Mouse (Mus musculus) skeletal muscle tissue, postnatal 0 days (tissue): Measurements from ENCODE around the gene Ncam2. TPM values are rescaled to one million over a fixed set of nuclear protein-coding genes. Genes with fewer than 3 reads are reported as not detected.

Experiments used
- polyA plus RNA-seq: library from polyadenylated mRNA; unstranded; fragments of >200 nt; fragmentation: Nextera tagmentation; extraction: Ambion mirVana; gene quantifications from 2 replicates; pipeline ENCODE4 v1.2.1, GENCODE M21; 2015

Gene Ncam2
- polyA plus RNA-seq = 0.59 and 0.94 TPM in 2 replicates

GRCm38 (mm10) chr16:81200201-81201071, at the start of gene Ncam2:
TSS of gene Ncam2 (plus strand) at chr16:81200697.

